Mouse (Mus musculus): ENCODE results near the gene Gm7233.
"Not testable (repeated sequence)": the region's sequence is repeated elsewhere in the genome, so short reads cannot be mapped to it uniquely, and the experiment has no call there.

DNA sequence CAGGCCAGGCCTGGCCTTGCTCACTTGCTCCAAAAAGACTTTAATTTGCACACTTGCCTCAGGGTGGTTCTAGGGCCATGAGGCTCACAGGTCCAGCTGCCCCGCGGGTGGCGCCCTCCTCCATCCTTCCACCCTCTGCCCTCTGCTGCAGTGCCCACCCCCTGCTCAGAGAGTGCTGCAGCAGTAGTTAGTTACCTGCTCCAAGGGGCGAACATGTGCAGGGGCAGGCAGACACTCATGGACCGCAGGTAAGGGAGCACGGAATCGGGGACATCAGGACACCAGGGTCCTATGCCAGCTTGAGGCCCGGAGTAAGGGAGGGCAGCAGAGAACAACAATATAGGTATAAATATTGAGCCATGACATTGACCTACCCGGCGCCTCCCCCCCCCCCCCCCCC, 11.7 kb upstream of the Gm7233 start:
- not testable (repeated sequence) for TF ChIP-seq POLR2A (IDR thresholded peaks at IDR 0.05; ENCODE audit: borderline replicate concordance, extremely low read depth, insufficient read depth, insufficient read length, poor library complexity, severe bottlenecking); CTCF (IDR thresholded peaks at IDR 0.05; ENCODE audit: borderline replicate concordance, extremely low read depth, insufficient read depth, insufficient read length)

All from brain, embryonic 14.5 days (tissue).